Mouse (Mus musculus): ENCODE measurements around the gene Snupn. TPM values are rescaled to one million over a fixed set of nuclear protein-coding genes. Genes with fewer than 3 reads are reported as not detected.

Snupn gene
- total RNA-seq, 1 experiment = 18.2 TPM

GRCm38 (mm10) chr9:57014766-57015165 lies 64.1 kb downstream of the Snupn start:
- Histone ChIP-seq H3K9me3 (ENCODE audit: control insufficient read depth, insufficient read depth, low read depth, low read length) (no peaks in the 10 kb centered on the region), H3K9ac (ENCODE audit: insufficient read depth, low read depth, low read length, poor library complexity, severe bottlenecking) (no peak overlapping the region), H3K36me3 (ENCODE audit: control insufficient read depth, insufficient read depth, low read length, poor library complexity, severe bottlenecking) (no peaks in the 10 kb centered on the region), H3K4me3 (ENCODE audit: insufficient read depth in 1 of 2, low read depth in 1 of 2, low read length in 2 of 2, poor library complexity in 1 of 2, severe bottlenecking in 1 of 2) (no peak overlapping the region), H3K27ac (ENCODE audit: insufficient read depth, low read depth, low read length, poor library complexity, severe bottlenecking) (no peak overlapping the region), H3K4me1 (ENCODE audit: control insufficient read depth in 2 of 2, insufficient read depth in 2 of 2, low read length in 2 of 2, poor library complexity in 1 of 2) (peaks cover 0 to 2% of the 10 kb centered on the region in 2 experiments; a peak in 1 of 4 replicates)
- DNase-seq (ENCODE audit: low read depth, low spot score) = no peak
- in situ Hi-C loops (cut with MboI; ENCODE audit: low sequenced_read_pairs in 2 of 2, unreplicated experiment in 2 of 2) = no loop called here
- TF ChIP-seq CHD2 (IDR thresholded peaks at IDR 0.05; ENCODE audit: low read depth, low read length) (no peak), ZNF384 (IDR thresholded peaks at IDR 0.05; ENCODE audit: low read depth, low read length) (no peak), MAFK (IDR thresholded peaks at IDR 0.05; ENCODE audit: insufficient read depth, low read depth, low read length) (no peak), ZC3H11A (IDR thresholded peaks at IDR 0.05; ENCODE audit: borderline replicate concordance, low read depth, low read length) (no peak), HCFC1 (IDR thresholded peaks at IDR 0.05; ENCODE audit: borderline replicate concordance, insufficient read depth, low read length) (no peak)

GRCm38 (mm10) chr9:57017631-57018030 lies 67.0 kb downstream of the Snupn start:
- no peak overlapping the region for H3K27ac ChIP-seq (ENCODE audit: insufficient read depth, low read depth, low read length, poor library complexity, severe bottlenecking)
- DNase-seq (ENCODE audit: low read depth, low spot score) = no peak
- no peaks in the 10 kb centered on the region for H3K4me1 ChIP-seq (ENCODE audit: control insufficient read depth in 2 of 2, insufficient read depth in 2 of 2, low read length in 2 of 2, poor library complexity in 1 of 2)
- H3K4me3 ChIP-seq (ENCODE audit: insufficient read depth in 1 of 2, low read depth in 1 of 2, low read length in 2 of 2, poor library complexity in 1 of 2, severe bottlenecking in 1 of 2) = no peak overlapping the region
- in situ Hi-C loops (cut with MboI; ENCODE audit: low sequenced_read_pairs in 2 of 2, unreplicated experiment in 2 of 2) = no loop called here
- H3K36me3 ChIP-seq (ENCODE audit: control insufficient read depth, insufficient read depth, low read length, poor library complexity, severe bottlenecking) = no peaks in the 10 kb centered on the region
- TF ChIP-seq ZNF384 (IDR thresholded peaks at IDR 0.05; ENCODE audit: low read depth, low read length) (no peak), CHD2 (IDR thresholded peaks at IDR 0.05; ENCODE audit: low read depth, low read length) (no peak), MAFK (IDR thresholded peaks at IDR 0.05; ENCODE audit: insufficient read depth, low read depth, low read length) (no peak), ZC3H11A (IDR thresholded peaks at IDR 0.05; ENCODE audit: borderline replicate concordance, low read depth, low read length) (no peak), HCFC1 (IDR thresholded peaks at IDR 0.05; ENCODE audit: borderline replicate concordance, insufficient read depth, low read length) (no peak)
- H3K9me3 ChIP-seq (ENCODE audit: control insufficient read depth, insufficient read depth, low read depth, low read length) = no peaks in the 10 kb centered on the region
- no peak overlapping the region for H3K9ac ChIP-seq (ENCODE audit: insufficient read depth, low read depth, low read length, poor library complexity, severe bottlenecking)

- in situ Hi-C loops (cut with MboI; ENCODE audit: low sequenced_read_pairs in 2 of 2, unreplicated experiment in 2 of 2) = no loop called here
- Histone ChIP-seq H3K9me3 (ENCODE audit: control insufficient read depth, insufficient read depth, low read depth, low read length) (no peaks in the 10 kb centered on the region), H3K27ac (ENCODE audit: insufficient read depth, low read depth, low read length, poor library complexity, severe bottlenecking) (no peak overlapping the region), H3K4me1 (ENCODE audit: control insufficient read depth in 2 of 2, insufficient read depth in 2 of 2, low read length in 2 of 2, poor library complexity in 1 of 2) (no peaks in the 10 kb centered on the region), H3K36me3 (ENCODE audit: control insufficient read depth, insufficient read depth, low read length, poor library complexity, severe bottlenecking) (no peaks in the 10 kb centered on the region), H3K4me3 (ENCODE audit: insufficient read depth in 1 of 2, low read depth in 1 of 2, low read length in 2 of 2, poor library complexity in 1 of 2, severe bottlenecking in 1 of 2) (no peak overlapping the region), H3K9ac (ENCODE audit: insufficient read depth, low read depth, low read length, poor library complexity, severe bottlenecking) (no peak overlapping the region)
- no peak for DNase-seq (ENCODE audit: low read depth, low spot score)
- no peak for TF ChIP-seq CHD2 (IDR thresholded peaks at IDR 0.05; ENCODE audit: low read depth, low read length)
- TF ChIP-seq HCFC1 (IDR thresholded peaks at IDR 0.05; ENCODE audit: borderline replicate concordance, insufficient read depth, low read length) = no peak
- TF ChIP-seq MAFK (IDR thresholded peaks at IDR 0.05; ENCODE audit: insufficient read depth, low read depth, low read length) = no peak
- TF ChIP-seq ZNF384 (IDR thresholded peaks at IDR 0.05; ENCODE audit: low read depth, low read length) = no peak
- no peak for TF ChIP-seq ZC3H11A (IDR thresholded peaks at IDR 0.05; ENCODE audit: borderline replicate concordance, low read depth, low read length)
Measured at GRCm38 (mm10) chr9:57031756-57032155, 81.1 kb downstream of the Snupn start.

Other genes starting within 250 kb of the Snupn start
- 1.3 and 2.1 TPM in 2 replicates for gene Lingo1, start 154.4 kb upstream of the Snupn start, total RNA-seq (2012; rRNA removed)
- gene Odf3l1, start 86.2 kb upstream of the Snupn start, total RNA-seq (2012; rRNA removed) = not detected in 2 replicates
- gene Cspg4, start 85.8 kb upstream of the Snupn start, total RNA-seq (2012; rRNA removed) = 1.3 and 2.1 TPM in 2 replicates
- 1.6 and 4.1 TPM in 2 replicates for gene Snx33, start 22.5 kb upstream of the Snupn start, total RNA-seq (2012; rRNA removed)
- gene Imp3, start 13.4 kb upstream of the Snupn start, total RNA-seq (2012; rRNA removed) = 106 and 108 TPM in 2 replicates
- gene Ptpn9, start 44.0 kb downstream of the Snupn start, total RNA-seq (2012; rRNA removed) = 3.0 and 6.8 TPM in 2 replicates
- 78.3 and 88.1 TPM in 2 replicates for gene Sin3a, start 121.2 kb downstream of the Snupn start, total RNA-seq (2012; rRNA removed)
- gene Man2c1, start 179.8 kb downstream of the Snupn start, total RNA-seq (2012; rRNA removed) = 122 and 211 TPM in 2 replicates
- gene Neil1, start 197.4 kb downstream of the Snupn start, total RNA-seq (2012; rRNA removed) = 4.4 and 7.9 TPM in 2 replicates
- gene Commd4, start 207.5 kb downstream of the Snupn start, total RNA-seq (2012; rRNA removed) = 116 and 173 TPM in 2 replicates

Data from ES-E14 (cell line).